Mouse (Mus musculus) B cell, adult 62 days (primary cell): Measurements from ENCODE around the gene Gm20865. TPM values are rescaled to one million over a fixed set of nuclear protein-coding genes. Genes with fewer than 3 reads are reported as not detected.

Source experiments
- total RNA-seq: library from RNA; stranded (reverse); gene quantifications from 4 replicates; pipeline ENCODE4 v1.2.4, GENCODE M21; 2023

Gene Gm20865
- total RNA-seq, result not detected in 4 replicates

DNA sequence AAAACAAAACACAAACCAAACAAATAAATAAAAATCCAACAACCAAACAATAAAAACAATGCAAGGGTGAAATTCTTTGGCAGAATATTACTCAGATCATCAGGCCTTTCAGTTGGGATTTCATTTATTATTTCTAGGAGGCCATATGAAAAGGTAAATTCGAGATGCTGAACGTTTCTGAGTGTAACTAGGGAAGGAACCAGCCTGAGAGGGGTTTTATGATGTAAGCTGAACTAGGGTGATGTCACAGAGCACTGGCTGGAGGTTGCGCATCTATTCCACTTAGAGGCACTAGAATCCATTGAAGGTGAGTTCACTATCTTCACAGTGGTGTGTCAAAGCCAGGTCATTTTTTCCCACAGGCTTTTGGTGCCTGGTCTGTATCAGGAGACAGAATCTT lies at the start of gene Gm20865:
Gene Gm20865, plus strand, starts transcription at position 301 of the 400 bp plus-strand sequence.

Other genes starting within 250 kb of the Gm20865 start
- not detected in 4 replicates for gene Gm29866, start 247.9 kb upstream of the Gm20865 start, total RNA-seq
- gene Gm20909, start 77.0 kb upstream of the Gm20865 start, total RNA-seq, result not detected in 4 replicates